Mouse (Mus musculus): ENCODE measurements around the gene Zscan29. TPM values are rescaled to one million over a fixed set of nuclear protein-coding genes. Genes with fewer than 3 reads are reported as not detected.
"Not testable (repeated sequence)": the region's sequence is repeated elsewhere in the genome, so short reads cannot be mapped to it uniquely, and the experiment has no call there.

Gene Zscan29
- polyA plus RNA-seq, 1 experiment from 2014 or later, result 6.6 TPM

- H3K27ac ChIP-seq, result peak within 1 kb of the TSS; percentile 98
- peaks cover 31% of the 10 kb centered on the region for H3K4me1 ChIP-seq (replicated peaks; ENCODE audit: control insufficient read depth, insufficient read depth, low read length)
- ATAC-seq (ENCODE audit: low FRiP score) (peak; percentile 95), DNase-seq (ENCODE audit: low spot score) (peak; percentile 96)
- under 1% methylated on average over 85 of the region's 87 CpGs for WGBS
- peak within 1 kb of the TSS; percentile 65 for H3K4me3 ChIP-seq (replicated peaks; ENCODE audit: low read length)
- H3K9ac ChIP-seq, result peak within 1 kb of the TSS; percentile 84
- peaks cover 18% of the 10 kb centered on the region for H3K36me3 ChIP-seq (replicated peaks; ENCODE audit: control insufficient read depth, insufficient read depth)
- peak within 1 kb of the TSS; percentile 81 for H3K4me2 ChIP-seq (replicated peaks)
- no peaks in the 10 kb centered on the region for H3K9me3 ChIP-seq (ENCODE audit: control insufficient read depth, low read length)
- H3K27me3 ChIP-seq (ENCODE audit: control insufficient read depth, insufficient read depth, low read length), result no peaks in the 10 kb centered on the region
These were observed 30.7 kb downstream of the Zscan29 start, which contains the start of the genes Adal and Lcmt2 for GRCm38 (mm10) chr2:121140018-121140882. Adal (plus strand) TSS chr2:121140428. Lcmt2 (minus strand) TSS chr2:121140653.

GRCm38 (mm10) chr2:121139266-121140017, 31.5 kb downstream of the Zscan29 start:
- Histone ChIP-seq H3K9ac (peak overlapping the region; percentile 84), H3K4me3 (replicated peaks; ENCODE audit: low read length) (peak overlapping the region; percentile 65), H3K36me3 (replicated peaks; ENCODE audit: control insufficient read depth, insufficient read depth) (peaks cover 10% of the 10 kb centered on the region), H3K27ac (peak overlapping the region; percentile 98), H3K4me2 (replicated peaks) (peak overlapping the region; percentile 81), H3K27me3 (ENCODE audit: control insufficient read depth, insufficient read depth, low read length) (no peaks in the 10 kb centered on the region), H3K9me3 (ENCODE audit: control insufficient read depth, low read length) (no peaks in the 10 kb centered on the region), H3K4me1 (replicated peaks; ENCODE audit: control insufficient read depth, insufficient read depth, low read length) (peaks cover 31% of the 10 kb centered on the region)
- no peak for ATAC-seq (ENCODE audit: low FRiP score)
- WGBS, result 42% methylated on average over 29 of the region's 29 CpGs
- peak; percentile 45 for DNase-seq (ENCODE audit: low spot score)

GRCm38 (mm10) chr2:121137371-121137770, 33.6 kb downstream of the Zscan29 start:
- Histone ChIP-seq H3K36me3 (replicated peaks; ENCODE audit: control insufficient read depth, insufficient read depth) (no peaks in the 10 kb centered on the region), H3K4me1 (replicated peaks; ENCODE audit: control insufficient read depth, insufficient read depth, low read length) (peaks cover 30% of the 10 kb centered on the region), H3K9me3 (ENCODE audit: control insufficient read depth, low read length) (no peaks in the 10 kb centered on the region), H3K27ac (no peak overlapping the region), H3K4me2 (replicated peaks) (no peak overlapping the region), H3K4me3 (replicated peaks; ENCODE audit: low read length) (no peak overlapping the region), H3K9ac (no peak overlapping the region), H3K27me3 (ENCODE audit: control insufficient read depth, insufficient read depth, low read length) (no peaks in the 10 kb centered on the region)
- no peak for DNase-seq (ENCODE audit: low spot score)
- no peak for ATAC-seq (ENCODE audit: low FRiP score)
- WGBS, result 97% methylated on average over 4 of the region's 4 CpGs

DNA sequence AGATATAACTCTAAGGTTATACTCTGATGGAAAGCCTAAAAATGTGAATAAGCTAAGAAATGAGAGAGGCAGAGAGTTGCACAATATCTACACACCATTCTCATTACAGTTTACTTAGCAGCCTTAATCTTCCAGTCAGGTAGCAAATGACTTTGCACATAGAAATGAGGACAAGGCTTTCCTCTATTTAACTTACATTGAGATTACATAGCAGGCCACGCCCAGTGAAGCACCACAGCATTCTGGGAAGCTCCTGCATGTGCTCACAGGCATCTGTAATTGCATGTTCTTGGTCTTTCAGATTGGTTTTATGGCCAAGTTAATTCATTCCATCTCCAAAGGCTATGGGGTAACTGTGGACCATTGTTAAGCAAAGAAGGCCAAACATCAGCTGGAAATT, 38.1 kb downstream of the Zscan29 start:
- 81% methylated on average over 1 of the region's 1 CpGs for WGBS
- H3K4me1 ChIP-seq (replicated peaks; ENCODE audit: control insufficient read depth, insufficient read depth, low read length), result no peaks in the 10 kb centered on the region
- H3K27me3 ChIP-seq (ENCODE audit: control insufficient read depth, insufficient read depth, low read length), result no peaks in the 10 kb centered on the region
- no peak for ATAC-seq (ENCODE audit: low FRiP score)
- H3K4me2 ChIP-seq (replicated peaks), result no peak overlapping the region
- DNase-seq (ENCODE audit: low spot score), result no peak
- H3K27ac ChIP-seq, result no peak overlapping the region
- no peak overlapping the region for H3K4me3 ChIP-seq (replicated peaks; ENCODE audit: low read length)
- H3K9ac ChIP-seq, result no peak overlapping the region
- H3K36me3 ChIP-seq (replicated peaks; ENCODE audit: control insufficient read depth, insufficient read depth), result no peaks in the 10 kb centered on the region
- no peaks in the 10 kb centered on the region for H3K9me3 ChIP-seq (ENCODE audit: control insufficient read depth, low read length)

DNA sequence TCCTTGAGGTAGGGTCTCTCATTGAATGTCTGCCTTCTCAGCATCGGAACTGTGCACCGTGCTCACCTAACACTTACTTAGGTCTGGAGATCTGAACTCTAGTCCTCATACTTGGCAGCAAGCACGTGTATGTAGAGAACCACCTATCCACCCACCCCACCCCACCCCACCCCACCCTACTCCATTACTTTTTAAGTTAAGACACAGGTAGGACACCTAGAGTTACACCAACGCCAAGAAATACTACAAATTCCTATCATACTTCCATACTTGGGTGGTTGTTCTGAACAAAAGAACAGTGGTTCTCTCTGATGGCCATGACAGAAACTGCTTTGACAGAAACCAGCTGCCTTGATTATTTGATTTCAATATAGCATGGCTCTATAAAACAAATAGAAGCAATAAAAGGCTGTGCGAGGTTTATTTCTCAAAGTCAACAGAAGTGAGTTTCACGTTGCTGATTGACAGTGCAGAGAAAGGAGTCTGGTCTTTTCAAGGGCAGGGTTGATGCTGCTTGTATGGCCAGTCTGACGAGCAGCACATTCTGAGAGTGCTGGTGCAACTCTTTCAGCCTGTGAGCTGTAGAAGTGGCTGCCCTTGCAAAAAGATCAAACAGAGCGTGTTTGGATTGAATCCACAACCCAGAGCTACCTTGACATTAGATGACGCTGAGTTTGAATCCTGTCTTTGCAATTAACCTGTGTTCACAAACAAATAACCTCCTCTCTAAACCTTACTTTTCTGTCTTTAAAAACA, 41.9 kb downstream of the Zscan29 start:
- no peak overlapping the region for H3K27ac ChIP-seq
- no peak overlapping the region for H3K4me2 ChIP-seq (replicated peaks)
- no peak for ATAC-seq (ENCODE audit: low FRiP score)
- WGBS, result 73% methylated on average over 9 of the region's 9 CpGs
- H3K4me3 ChIP-seq (replicated peaks; ENCODE audit: low read length), result no peak overlapping the region
- no peaks in the 10 kb centered on the region for H3K36me3 ChIP-seq (replicated peaks; ENCODE audit: control insufficient read depth, insufficient read depth)
- H3K27me3 ChIP-seq (ENCODE audit: control insufficient read depth, insufficient read depth, low read length), result no peaks in the 10 kb centered on the region
- H3K9ac ChIP-seq, result no peak overlapping the region
- no peaks in the 10 kb centered on the region for H3K4me1 ChIP-seq (replicated peaks; ENCODE audit: control insufficient read depth, insufficient read depth, low read length)
- no peak for DNase-seq (ENCODE audit: low spot score)
- no peaks in the 10 kb centered on the region for H3K9me3 ChIP-seq (ENCODE audit: control insufficient read depth, low read length)

- Histone ChIP-seq H3K4me3 (replicated peaks; ENCODE audit: low read length) (no peak overlapping the region), H3K27me3 (ENCODE audit: control insufficient read depth, insufficient read depth, low read length) (no peaks in the 10 kb centered on the region), H3K4me2 (replicated peaks) (no peak overlapping the region), H3K36me3 (replicated peaks; ENCODE audit: control insufficient read depth, insufficient read depth) (no peaks in the 10 kb centered on the region), H3K4me1 (replicated peaks; ENCODE audit: control insufficient read depth, insufficient read depth, low read length) (no peaks in the 10 kb centered on the region), H3K9me3 (ENCODE audit: control insufficient read depth, low read length) (no peaks in the 10 kb centered on the region), H3K9ac (no peak overlapping the region), H3K27ac (no peak overlapping the region)
- 88% methylated on average over 1 of the region's 1 CpGs for WGBS
- DNase-seq (ENCODE audit: low spot score) (no peak), ATAC-seq (ENCODE audit: low FRiP score) (no peak)
These were observed 43.4 kb downstream of the Zscan29 start for GRCm38 (mm10) chr2:121127536-121127935.

DNA sequence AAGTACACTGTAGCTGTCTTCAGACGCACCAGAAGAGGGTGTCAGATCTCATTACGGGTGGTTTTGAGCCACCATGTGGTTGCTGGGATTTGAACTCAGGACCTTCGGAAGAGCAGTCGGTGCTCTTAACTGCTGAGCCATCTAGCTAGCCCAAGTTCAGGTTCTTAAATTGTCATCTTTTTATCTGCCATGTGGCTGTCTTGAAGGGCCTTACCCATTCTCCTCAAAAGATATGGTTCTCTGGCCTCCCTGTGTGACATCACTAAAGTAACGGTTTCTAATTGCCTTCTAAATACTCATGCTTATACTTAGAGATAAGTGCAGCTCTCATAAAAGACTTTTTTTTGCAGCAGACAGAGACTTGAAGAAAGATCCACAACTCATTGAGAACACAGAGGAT, 44.6 kb downstream of the Zscan29 start:
- H3K36me3 ChIP-seq (replicated peaks; ENCODE audit: control insufficient read depth, insufficient read depth); H3K27me3 ChIP-seq (ENCODE audit: control insufficient read depth, insufficient read depth, low read length); H3K9ac ChIP-seq; H3K9me3 ChIP-seq (ENCODE audit: control insufficient read depth, low read length); H3K4me1 ChIP-seq (replicated peaks; ENCODE audit: control insufficient read depth, insufficient read depth, low read length); H3K27ac ChIP-seq; H3K4me3 ChIP-seq (replicated peaks; ENCODE audit: low read length); H3K4me2 ChIP-seq (replicated peaks); ATAC-seq (ENCODE audit: low FRiP score); DNase-seq (ENCODE audit: low spot score): not testable (repeated sequence)
- 87% methylated on average over 5 of the region's 5 CpGs for WGBS

- H3K9me3 ChIP-seq (ENCODE audit: control insufficient read depth, low read length), result no peaks in the 10 kb centered on the region
- H3K4me3 ChIP-seq (replicated peaks; ENCODE audit: low read length), result no peak overlapping the region
- no peaks in the 10 kb centered on the region for H3K36me3 ChIP-seq (replicated peaks; ENCODE audit: control insufficient read depth, insufficient read depth)
- no peak overlapping the region for H3K4me2 ChIP-seq (replicated peaks)
- H3K4me1 ChIP-seq (replicated peaks; ENCODE audit: control insufficient read depth, insufficient read depth, low read length), result no peaks in the 10 kb centered on the region
- ATAC-seq (ENCODE audit: low FRiP score) (no peak), DNase-seq (ENCODE audit: low spot score) (no peak)
- no peak overlapping the region for H3K27ac ChIP-seq
- no peak overlapping the region for H3K9ac ChIP-seq
- WGBS, result 92% methylated on average over 3 of the region's 3 CpGs
- H3K27me3 ChIP-seq (ENCODE audit: control insufficient read depth, insufficient read depth, low read length), result no peaks in the 10 kb centered on the region
These were observed 51.7 kb downstream of the Zscan29 start for GRCm38 (mm10) chr2:121119260-121119659.

- no peaks in the 10 kb centered on the region for H3K9me3 ChIP-seq (ENCODE audit: control insufficient read depth, low read length)
- no peak overlapping the region for H3K27ac ChIP-seq
- H3K27me3 ChIP-seq (ENCODE audit: control insufficient read depth, insufficient read depth, low read length), result no peaks in the 10 kb centered on the region
- no peak for DNase-seq (ENCODE audit: low spot score)
- ATAC-seq (ENCODE audit: low FRiP score), result no peak
- H3K9ac ChIP-seq, result no peak overlapping the region
- H3K4me3 ChIP-seq (replicated peaks; ENCODE audit: low read length), result no peak overlapping the region
- 92% methylated on average over 2 of the region's 2 CpGs for WGBS
- no peaks in the 10 kb centered on the region for H3K36me3 ChIP-seq (replicated peaks; ENCODE audit: control insufficient read depth, insufficient read depth)
- H3K4me2 ChIP-seq (replicated peaks), result no peak overlapping the region
- H3K4me1 ChIP-seq (replicated peaks; ENCODE audit: control insufficient read depth, insufficient read depth, low read length), result no peaks in the 10 kb centered on the region
These were observed 55.5 kb downstream of the Zscan29 start for GRCm38 (mm10) chr2:121115418-121115817.
